Mouse (Mus musculus): ENCODE results near the gene Relb. TPM values are rescaled to one million over a fixed set of nuclear protein-coding genes. Genes with fewer than 3 reads are reported as not detected.

Relb gene
- total RNA-seq (2012; rRNA removed) = 13.9 and 15.1 TPM in 2 replicates

DNA sequence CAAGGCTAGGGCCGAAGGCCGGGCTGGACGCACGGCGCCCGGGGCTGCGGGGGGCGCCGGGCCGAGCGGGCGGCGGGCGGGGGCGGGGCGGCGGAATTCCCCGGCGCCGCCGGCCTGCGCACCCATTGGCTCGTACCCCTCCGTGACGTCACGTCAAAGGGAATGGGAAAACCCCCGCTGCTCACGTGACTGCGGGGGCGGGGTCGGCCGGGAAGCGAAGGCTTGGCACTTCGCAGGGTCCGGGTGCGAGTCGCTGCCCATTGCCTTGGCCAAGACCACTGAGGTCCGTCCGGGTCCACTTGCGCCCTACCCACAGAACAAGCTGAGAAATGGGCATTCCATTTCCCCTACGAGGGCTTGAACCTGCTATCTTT is at the start of gene Relb:
Gene Relb (minus strand): TSS at position 78 of the 374 bp plus-strand sequence.
- in situ Hi-C loops (cut with MboI; ENCODE audit: low sequenced_read_pairs in 2 of 2, unreplicated experiment in 2 of 2) = no loop called here
- H3K9ac ChIP-seq (ENCODE audit: insufficient read depth, low read depth, low read length, poor library complexity, severe bottlenecking) = peak within 1 kb of the TSS; percentile 89
- no peaks in the 10 kb centered on the region for H3K9me3 ChIP-seq (ENCODE audit: control insufficient read depth, insufficient read depth, low read depth, low read length)
- peaks cover 13% of the 10 kb centered on the region for H3K36me3 ChIP-seq (ENCODE audit: control insufficient read depth, insufficient read depth, low read length, poor library complexity, severe bottlenecking)
- H3K4me1 ChIP-seq (ENCODE audit: control insufficient read depth in 2 of 2, insufficient read depth in 2 of 2, low read length in 2 of 2, poor library complexity in 1 of 2) = peaks cover 1 to 2% of the 10 kb centered on the region in 2 experiments; a peak in 2 of 4 replicates
- peak within 1 kb of the TSS; percentile 94 to 96 for H3K4me3 ChIP-seq (ENCODE audit: insufficient read depth in 1 of 2, low read depth in 1 of 2, low read length in 2 of 2, poor library complexity in 1 of 2, severe bottlenecking in 1 of 2)
- H3K27ac ChIP-seq (ENCODE audit: insufficient read depth, low read depth, low read length, poor library complexity, severe bottlenecking) = peak within 1 kb of the TSS; percentile 85
- DNase-seq (ENCODE audit: low read depth, low spot score) = peak; percentile 88
- TF ChIP-seq MAFK (IDR thresholded peaks at IDR 0.05; ENCODE audit: insufficient read depth, low read depth, low read length) (no peak), ZC3H11A (IDR thresholded peaks at IDR 0.05; ENCODE audit: borderline replicate concordance, low read depth, low read length) (no peak), ZNF384 (IDR thresholded peaks at IDR 0.05; ENCODE audit: low read depth, low read length) (no peak), CHD2 (IDR thresholded peaks at IDR 0.05; ENCODE audit: low read depth, low read length) (no peak), HCFC1 (IDR thresholded peaks at IDR 0.05; ENCODE audit: borderline replicate concordance, insufficient read depth, low read length) (no peak)

DNA sequence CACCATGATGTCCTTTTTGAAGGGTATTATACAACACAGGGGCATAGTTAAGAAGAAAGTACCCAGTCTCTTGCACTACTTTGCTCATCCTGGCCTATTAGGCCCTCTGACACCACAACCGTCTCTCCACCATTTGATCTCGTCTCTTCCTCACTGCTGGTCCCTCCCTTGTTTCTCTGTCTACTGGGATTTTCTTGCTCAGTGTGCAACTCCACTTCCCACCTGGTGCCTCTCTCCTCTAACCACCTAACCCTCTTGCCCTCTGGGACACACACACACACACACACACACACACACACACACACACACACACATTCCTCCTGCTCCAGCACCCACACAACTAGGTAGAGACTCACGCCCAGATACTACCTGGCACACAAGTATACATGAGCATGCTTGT is 49.7 kb upstream of the Relb start:
- H3K9ac ChIP-seq (ENCODE audit: insufficient read depth, low read depth, low read length, poor library complexity, severe bottlenecking) = no peak overlapping the region
- H3K27ac ChIP-seq (ENCODE audit: insufficient read depth, low read depth, low read length, poor library complexity, severe bottlenecking) = no peak overlapping the region
- peaks cover 0 to 13% of the 10 kb centered on the region in 2 experiments; a peak in 3 of 4 replicates for H3K4me1 ChIP-seq (ENCODE audit: control insufficient read depth in 2 of 2, insufficient read depth in 2 of 2, low read length in 2 of 2, poor library complexity in 1 of 2)
- H3K4me3 ChIP-seq (ENCODE audit: insufficient read depth in 1 of 2, low read depth in 1 of 2, low read length in 2 of 2, poor library complexity in 1 of 2, severe bottlenecking in 1 of 2) = no peak overlapping the region
- DNase-seq (ENCODE audit: low read depth, low spot score) = no peak
- H3K9me3 ChIP-seq (ENCODE audit: control insufficient read depth, insufficient read depth, low read depth, low read length) = no peaks in the 10 kb centered on the region
- no peak for TF ChIP-seq ZC3H11A (IDR thresholded peaks at IDR 0.05; ENCODE audit: borderline replicate concordance, low read depth, low read length)
- no peak for TF ChIP-seq MAFK (IDR thresholded peaks at IDR 0.05; ENCODE audit: insufficient read depth, low read depth, low read length)
- TF ChIP-seq HCFC1 (IDR thresholded peaks at IDR 0.05; ENCODE audit: borderline replicate concordance, insufficient read depth, low read length) = no peak
- TF ChIP-seq ZNF384 (IDR thresholded peaks at IDR 0.05; ENCODE audit: low read depth, low read length) = no peak
- TF ChIP-seq CHD2 (IDR thresholded peaks at IDR 0.05; ENCODE audit: low read depth, low read length) = no peak
- no peaks in the 10 kb centered on the region for H3K36me3 ChIP-seq (ENCODE audit: control insufficient read depth, insufficient read depth, low read length, poor library complexity, severe bottlenecking)
- in situ Hi-C loops (cut with MboI; ENCODE audit: low sequenced_read_pairs in 2 of 2, unreplicated experiment in 2 of 2) = no loop called here

DNA sequence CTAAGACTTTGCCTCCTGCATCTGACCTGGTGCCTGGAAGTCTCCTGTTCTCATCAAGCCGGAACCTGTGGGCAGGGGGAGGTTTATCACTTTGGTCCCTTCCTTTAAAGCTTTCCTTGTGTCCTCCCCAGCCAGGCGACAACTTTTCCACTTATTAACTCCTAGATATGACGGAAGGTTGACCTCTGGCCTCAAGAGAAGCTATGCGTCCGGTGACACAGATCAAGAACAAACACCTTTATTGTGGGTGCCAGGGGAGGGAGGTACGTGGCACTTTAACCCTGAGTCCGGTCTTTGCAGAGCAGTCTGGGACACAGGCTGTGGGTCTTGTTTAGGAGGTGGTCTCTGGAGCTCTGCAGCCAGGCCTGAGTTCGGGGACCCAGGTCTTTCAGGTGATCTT is 48.6 kb upstream of the Relb start, which contains the start of gene Apoc2:
Gene Apoc2 (minus strand): TSS at position 70 of the 400 bp plus-strand sequence.
- no peak within 1 kb of the TSS for H3K4me3 ChIP-seq (ENCODE audit: insufficient read depth in 1 of 2, low read depth in 1 of 2, low read length in 2 of 2, poor library complexity in 1 of 2, severe bottlenecking in 1 of 2)
- no peak within 1 kb of the TSS for H3K27ac ChIP-seq (ENCODE audit: insufficient read depth, low read depth, low read length, poor library complexity, severe bottlenecking)
- H3K9ac ChIP-seq (ENCODE audit: insufficient read depth, low read depth, low read length, poor library complexity, severe bottlenecking) = no peak within 1 kb of the TSS
- peaks cover 0 to 17% of the 10 kb centered on the region in 2 experiments; a peak in 3 of 4 replicates for H3K4me1 ChIP-seq (ENCODE audit: control insufficient read depth in 2 of 2, insufficient read depth in 2 of 2, low read length in 2 of 2, poor library complexity in 1 of 2)
- H3K36me3 ChIP-seq (ENCODE audit: control insufficient read depth, insufficient read depth, low read length, poor library complexity, severe bottlenecking) = no peaks in the 10 kb centered on the region
- TF ChIP-seq ZNF384 (IDR thresholded peaks at IDR 0.05; ENCODE audit: low read depth, low read length) (no peak), MAFK (IDR thresholded peaks at IDR 0.05; ENCODE audit: insufficient read depth, low read depth, low read length) (no peak), CHD2 (IDR thresholded peaks at IDR 0.05; ENCODE audit: low read depth, low read length) (no peak), HCFC1 (IDR thresholded peaks at IDR 0.05; ENCODE audit: borderline replicate concordance, insufficient read depth, low read length) (no peak), ZC3H11A (IDR thresholded peaks at IDR 0.05; ENCODE audit: borderline replicate concordance, low read depth, low read length) (no peak)
- H3K9me3 ChIP-seq (ENCODE audit: control insufficient read depth, insufficient read depth, low read depth, low read length) = no peaks in the 10 kb centered on the region
- in situ Hi-C loops (cut with MboI; ENCODE audit: low sequenced_read_pairs in 2 of 2, unreplicated experiment in 2 of 2) = no loop called here
- no peak for DNase-seq (ENCODE audit: low read depth, low spot score)

DNA sequence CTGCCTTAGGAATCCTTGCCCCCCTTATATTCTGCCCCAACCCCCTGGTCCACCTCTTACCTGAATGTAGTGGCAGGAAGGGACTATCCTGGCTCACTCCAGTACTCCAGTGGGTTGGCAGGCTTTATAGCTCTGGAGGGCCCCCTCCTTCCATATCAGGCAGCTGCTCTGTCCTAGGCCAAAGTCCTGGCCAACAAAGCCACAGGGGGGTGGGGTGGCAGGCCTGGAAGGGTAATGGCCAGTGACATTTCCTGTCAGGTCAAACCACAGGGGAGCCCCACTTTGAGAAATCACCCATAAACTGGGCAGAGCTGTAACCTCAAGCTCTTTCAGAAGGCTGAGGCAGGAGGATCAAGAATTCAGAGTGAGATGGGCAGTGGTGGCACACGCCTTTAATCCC is 47.4 kb upstream of the Relb start:
- Histone ChIP-seq H3K27ac (ENCODE audit: insufficient read depth, low read depth, low read length, poor library complexity, severe bottlenecking) (no peak overlapping the region), H3K4me3 (ENCODE audit: insufficient read depth in 1 of 2, low read depth in 1 of 2, low read length in 2 of 2, poor library complexity in 1 of 2, severe bottlenecking in 1 of 2) (no peak overlapping the region), H3K9me3 (ENCODE audit: control insufficient read depth, insufficient read depth, low read depth, low read length) (no peaks in the 10 kb centered on the region), H3K36me3 (ENCODE audit: control insufficient read depth, insufficient read depth, low read length, poor library complexity, severe bottlenecking) (no peaks in the 10 kb centered on the region), H3K9ac (ENCODE audit: insufficient read depth, low read depth, low read length, poor library complexity, severe bottlenecking) (no peak overlapping the region), H3K4me1 (ENCODE audit: control insufficient read depth in 2 of 2, insufficient read depth in 2 of 2, low read length in 2 of 2, poor library complexity in 1 of 2) (peaks cover 0 to 15% of the 10 kb centered on the region in 2 experiments; a peak in 2 of 4 replicates)
- in situ Hi-C loops (cut with MboI; ENCODE audit: low sequenced_read_pairs in 2 of 2, unreplicated experiment in 2 of 2) = no loop called here
- no peak for TF ChIP-seq CHD2 (IDR thresholded peaks at IDR 0.05; ENCODE audit: low read depth, low read length)
- no peak for DNase-seq (ENCODE audit: low read depth, low spot score)

- in situ Hi-C loops (cut with MboI; ENCODE audit: low sequenced_read_pairs in 2 of 2, unreplicated experiment in 2 of 2) = no loop called here
- Histone ChIP-seq H3K9ac (ENCODE audit: insufficient read depth, low read depth, low read length, poor library complexity, severe bottlenecking) (no peak overlapping the region), H3K27ac (ENCODE audit: insufficient read depth, low read depth, low read length, poor library complexity, severe bottlenecking) (no peak overlapping the region), H3K4me3 (ENCODE audit: insufficient read depth in 1 of 2, low read depth in 1 of 2, low read length in 2 of 2, poor library complexity in 1 of 2, severe bottlenecking in 1 of 2) (no peak overlapping the region), H3K36me3 (ENCODE audit: control insufficient read depth, insufficient read depth, low read length, poor library complexity, severe bottlenecking) (no peaks in the 10 kb centered on the region), H3K4me1 (ENCODE audit: control insufficient read depth in 2 of 2, insufficient read depth in 2 of 2, low read length in 2 of 2, poor library complexity in 1 of 2) (peaks cover 0 to 10% of the 10 kb centered on the region in 2 experiments; a peak in 2 of 4 replicates), H3K9me3 (ENCODE audit: control insufficient read depth, insufficient read depth, low read depth, low read length) (no peaks in the 10 kb centered on the region)
- TF ChIP-seq HCFC1 (IDR thresholded peaks at IDR 0.05; ENCODE audit: borderline replicate concordance, insufficient read depth, low read length) (no peak), ZC3H11A (IDR thresholded peaks at IDR 0.05; ENCODE audit: borderline replicate concordance, low read depth, low read length) (no peak)
- DNase-seq (ENCODE audit: low read depth, low spot score) = no peak
These were observed 46.6 kb upstream of the Relb start for GRCm38 (mm10) chr7:19675824-19676223.
